Mouse (Mus musculus) yolk sac, embryonic 10.5 days (tissue): ENCODE measurements at regions not wholly inside any gene's neighbourhood (a gene's known extent, or its start where the extent isn't known, plus 50 kb on each side); places are given as distances from the start of the nearest gene placed in this dataset.
"Not testable (repeated sequence)": the region's sequence is repeated elsewhere in the genome, so short reads cannot be mapped to it uniquely, and the experiment has no call there.

Experiments used
- DNase-seq: peaks from one replicate; pipeline ENCODE4 v3.0.0-alpha.2; 2017; ENCODE audit warnings: low spot score

DNA sequence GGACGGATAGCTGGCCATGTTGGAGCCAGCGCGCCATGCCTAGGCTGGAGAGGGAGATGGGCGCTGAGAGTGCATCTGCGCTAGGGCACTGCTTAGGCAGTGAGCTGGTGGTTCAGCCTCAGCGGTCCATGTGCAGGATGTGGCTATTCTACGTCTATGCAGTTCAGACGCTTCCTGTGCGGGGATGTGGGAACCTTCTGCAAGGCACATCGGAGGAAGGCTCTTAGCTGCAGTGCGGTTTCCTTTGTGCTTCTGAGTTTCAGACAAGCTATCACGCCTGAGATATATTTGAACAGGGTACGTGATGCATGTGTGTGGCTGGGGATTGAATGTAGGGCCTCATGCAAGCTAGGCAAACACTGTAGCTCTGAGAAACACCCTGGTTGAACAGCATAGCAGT, 54.4 kb upstream of the Lrpprc start:
- DNase-seq = no peak

DNA sequence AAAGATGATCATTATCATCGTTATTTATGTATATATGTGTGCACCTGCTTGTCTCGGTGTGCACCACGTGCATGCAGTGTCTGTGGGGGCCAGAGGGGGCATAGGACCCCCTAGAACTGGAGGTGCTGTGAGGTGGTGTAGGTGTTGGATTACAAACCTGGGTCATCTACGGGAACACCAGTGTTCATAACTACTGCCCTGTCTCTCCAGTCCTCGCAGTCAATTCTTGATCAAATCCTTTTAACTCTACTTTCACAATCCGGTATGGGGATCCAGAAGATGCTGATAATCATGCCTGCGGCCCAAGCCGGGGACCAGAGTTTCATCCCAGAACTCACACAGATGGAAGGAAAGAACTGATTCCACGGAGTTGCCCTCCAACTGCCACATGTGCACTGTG, 55.6 kb upstream of the Lrpprc start:
- no peak for DNase-seq

DNA sequence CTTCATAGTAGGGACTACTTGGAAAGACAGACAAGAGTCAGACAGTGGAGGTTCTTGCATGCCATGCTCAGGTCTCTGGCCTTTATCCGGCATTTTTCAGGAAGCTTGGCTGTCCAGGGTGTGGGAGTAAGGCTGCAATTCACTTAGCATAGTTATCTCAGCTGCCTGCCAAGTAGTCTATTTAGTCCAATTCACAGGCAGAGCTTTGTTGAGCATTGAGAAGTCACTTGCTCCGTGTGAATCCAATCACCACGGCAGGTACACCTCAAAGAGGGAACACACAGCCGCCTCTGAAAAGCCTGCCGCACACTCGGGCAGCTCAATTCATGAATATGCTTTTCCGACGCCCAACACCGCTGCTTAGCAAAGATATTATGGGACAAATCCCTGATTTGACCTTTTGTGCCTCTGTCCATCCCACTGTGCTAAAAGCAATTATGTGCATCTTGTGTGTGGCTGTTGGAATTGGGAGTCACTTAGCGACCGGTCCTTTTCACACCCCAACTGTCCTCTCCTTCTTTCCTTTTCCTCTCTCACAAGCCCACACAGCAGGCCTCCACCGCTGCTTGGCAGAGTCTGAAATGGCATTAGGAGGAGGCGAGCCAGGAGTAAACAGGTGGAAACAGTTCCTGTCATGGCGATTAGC, 57.9 kb upstream of the Lrpprc start:
- no peak for DNase-seq

DNA sequence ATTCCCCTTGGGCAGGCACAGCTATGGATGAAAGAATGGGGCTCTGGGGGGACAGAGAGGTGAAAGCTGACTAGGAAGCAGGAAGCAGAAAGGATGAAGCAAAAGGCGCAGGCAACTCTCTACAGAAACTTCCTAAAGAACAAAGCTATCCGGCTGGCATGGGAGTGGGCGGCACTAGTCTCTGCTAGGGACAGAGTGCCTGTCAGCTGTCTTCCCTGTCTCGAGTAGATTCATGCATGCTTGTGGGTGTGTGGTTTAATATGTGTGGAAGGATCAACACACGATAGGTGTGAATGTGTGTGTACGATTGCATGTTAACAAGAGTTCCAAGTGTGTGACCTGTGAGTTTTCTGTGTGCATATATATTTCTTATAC, 58.4 kb upstream of the Lrpprc start:
- no peak for DNase-seq

DNA sequence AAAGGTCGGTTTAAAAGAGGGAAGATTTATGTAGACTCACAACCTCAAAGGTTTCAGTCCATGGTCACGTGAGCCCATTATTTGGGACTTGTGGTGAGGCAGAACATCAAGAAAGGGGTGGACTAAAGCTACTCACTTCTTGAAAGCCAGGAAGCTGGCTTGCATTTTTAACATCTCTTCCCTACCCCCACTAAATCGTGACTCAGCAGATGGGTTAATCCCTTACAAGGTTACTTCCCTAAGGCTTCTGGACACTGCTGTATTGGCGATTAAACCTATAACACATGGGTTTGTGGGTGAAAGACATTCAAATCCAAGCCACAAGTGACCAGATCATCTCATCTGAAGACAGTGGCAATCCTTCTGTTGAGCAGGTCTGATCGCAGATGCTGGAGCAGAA, 59.9 kb upstream of the Lrpprc start:
- DNase-seq = no peak

DNA sequence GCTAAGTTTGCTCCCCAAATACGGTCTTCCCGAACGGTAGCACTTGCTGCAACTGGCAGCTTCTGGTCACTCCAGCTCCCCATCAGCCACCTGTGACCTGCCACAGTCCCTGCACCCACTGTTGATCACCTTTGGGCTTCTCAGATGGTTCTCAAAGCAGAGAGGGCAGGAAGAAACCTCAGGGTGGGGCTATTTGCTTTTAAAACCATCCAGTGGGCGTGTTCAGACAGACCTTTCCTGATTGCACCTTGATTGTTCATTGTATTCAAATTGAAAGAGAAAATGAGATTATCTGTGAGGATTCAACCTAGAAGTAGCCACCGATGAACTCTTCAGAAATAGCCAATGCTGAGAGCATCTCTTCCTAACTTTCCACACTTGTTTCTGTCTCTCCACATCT, 60.3 kb upstream of the Lrpprc start:
- DNase-seq = no peak

DNA sequence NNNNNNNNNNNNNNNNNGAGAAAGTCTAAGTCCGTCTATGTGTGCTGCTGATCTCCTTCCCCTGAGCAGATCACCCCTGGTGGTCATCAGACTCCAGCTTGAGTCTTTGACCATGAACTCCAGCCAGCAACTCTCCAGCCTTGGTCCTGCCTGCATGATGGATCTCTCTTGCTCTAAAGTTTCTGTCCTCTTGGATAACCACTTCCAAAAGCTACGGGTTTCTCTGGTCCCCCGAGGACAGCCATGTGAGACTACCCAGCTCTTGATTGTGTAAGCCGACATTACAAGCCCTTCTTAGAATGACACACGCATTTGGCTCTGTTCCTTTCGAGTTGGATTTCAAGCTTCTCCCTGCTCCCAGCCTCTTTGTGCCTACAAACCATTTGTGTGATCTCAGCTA, 66.4 kb upstream of the Lrpprc start:
- DNase-seq = no peak

DNA sequence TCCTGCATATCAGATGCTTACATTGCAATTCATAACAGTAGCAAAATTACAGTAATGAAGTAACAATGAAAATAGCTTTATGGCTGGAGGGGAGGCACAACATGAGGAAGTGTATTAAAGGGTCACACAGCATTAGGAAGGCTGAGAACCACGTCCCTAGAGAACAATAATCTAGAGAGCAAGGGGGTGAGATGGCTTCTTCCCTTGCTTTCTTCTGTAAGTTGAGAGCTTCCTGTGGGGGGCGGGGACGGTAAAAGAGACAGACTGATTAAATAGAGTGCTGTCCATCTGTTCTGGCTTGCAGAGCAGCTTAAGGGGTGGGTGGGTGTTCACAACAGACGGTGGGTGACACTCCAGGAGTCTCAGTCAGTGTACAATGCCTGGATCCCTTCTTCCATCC, 68.2 kb upstream of the Lrpprc start:
- DNase-seq = no peak

DNA sequence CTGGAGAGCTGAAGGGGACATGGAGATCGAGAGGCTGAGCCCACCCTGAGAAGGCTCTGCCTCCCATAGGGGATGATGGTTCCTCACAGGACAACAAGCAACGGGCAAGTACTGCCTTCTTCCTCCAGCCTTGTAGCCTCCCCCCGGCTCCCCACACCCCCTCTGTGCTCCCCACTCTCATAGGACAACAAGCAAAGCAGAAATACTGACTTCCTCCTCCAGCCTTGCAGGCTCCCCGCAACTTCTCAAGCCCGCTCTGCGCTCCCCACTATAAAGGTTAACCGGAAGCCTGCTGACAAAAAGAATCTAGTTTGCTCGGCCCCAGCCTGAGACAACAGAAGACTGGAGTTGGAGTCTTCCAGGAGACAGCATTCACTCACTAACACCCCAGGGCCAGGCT, 69.3 kb upstream of the Lrpprc start:
- no peak for DNase-seq

DNA sequence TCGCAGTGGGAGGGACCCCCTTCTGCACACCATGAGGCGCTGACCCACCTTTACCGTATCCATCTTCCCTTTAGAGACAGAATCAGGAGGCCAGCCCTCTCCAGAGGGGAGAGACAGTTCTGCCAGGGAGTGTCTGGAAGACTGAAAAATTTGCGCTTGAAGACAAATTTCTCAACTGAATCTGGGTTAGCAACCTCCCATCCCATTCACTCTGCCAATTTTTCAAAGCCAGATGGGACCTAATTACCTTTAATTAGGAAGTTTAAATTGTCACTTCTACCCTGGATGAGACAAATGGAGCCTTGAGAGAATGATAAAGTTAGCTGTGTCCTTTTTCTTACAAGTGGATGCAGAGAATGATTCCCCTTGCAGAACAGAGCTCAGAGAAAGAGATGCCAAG, 70.2 kb upstream of the Lrpprc start:
- no peak for DNase-seq

DNA sequence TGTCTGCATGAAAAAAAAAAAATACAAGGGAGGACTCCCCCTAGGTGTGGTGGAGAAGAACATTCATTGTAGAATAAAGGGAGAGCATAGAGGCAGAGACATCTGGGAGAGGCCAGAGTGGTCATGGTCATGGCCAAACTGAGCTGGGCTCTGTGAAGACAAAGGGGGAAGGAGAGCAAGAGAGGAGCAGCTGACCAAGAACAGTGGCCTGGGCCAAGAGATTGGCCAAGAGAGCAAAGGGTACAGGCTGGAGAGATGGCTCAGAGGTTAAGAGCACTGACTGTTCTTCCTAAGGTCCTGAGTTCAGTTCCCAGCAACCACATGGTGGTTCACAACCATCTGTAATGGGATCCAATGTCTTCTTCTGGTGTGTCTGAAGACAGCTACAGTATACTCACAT, 73.6 kb upstream of the Lrpprc start:
- DNase-seq = not testable (repeated sequence)

DNA sequence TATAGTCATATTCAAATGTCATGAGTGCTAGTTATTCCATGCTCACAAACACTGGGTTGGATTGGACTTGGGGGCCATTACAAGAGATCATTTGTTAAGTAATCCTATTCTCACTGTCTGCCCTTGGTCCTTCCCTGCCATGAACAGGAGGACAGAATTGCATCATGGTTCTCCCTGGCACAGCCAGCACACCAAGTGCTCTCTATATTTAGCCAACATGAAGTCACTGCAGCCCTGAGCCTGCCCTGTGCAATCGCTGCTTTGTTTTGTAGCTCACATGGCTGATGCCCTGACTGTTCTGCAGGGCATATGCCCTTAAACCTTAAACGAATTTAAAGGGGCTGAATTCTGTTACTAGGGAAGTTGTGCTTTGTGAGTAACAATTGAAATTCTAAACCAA, 74.6 kb upstream of the Lrpprc start:
- no peak for DNase-seq

DNA sequence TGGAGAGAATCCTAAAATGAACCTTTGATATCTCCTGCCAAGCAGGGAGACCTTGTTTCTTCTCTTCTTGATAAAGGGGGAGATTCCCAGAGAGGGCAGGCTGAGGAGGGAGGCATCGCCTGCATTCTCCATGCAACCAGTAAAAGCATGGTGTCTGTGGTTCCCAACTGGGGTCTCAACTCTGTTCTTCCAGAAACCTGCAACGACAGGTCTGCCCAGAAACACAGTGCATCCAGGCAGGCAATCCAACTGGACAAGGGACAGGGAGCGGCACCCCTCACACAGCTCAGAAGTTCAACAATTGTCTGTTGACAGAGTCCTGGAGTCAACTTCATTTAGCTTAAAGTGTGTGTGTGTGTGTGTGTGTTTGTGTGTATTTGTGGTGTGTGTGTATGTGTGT, 75.0 kb upstream of the Lrpprc start:
- DNase-seq = no peak

DNA sequence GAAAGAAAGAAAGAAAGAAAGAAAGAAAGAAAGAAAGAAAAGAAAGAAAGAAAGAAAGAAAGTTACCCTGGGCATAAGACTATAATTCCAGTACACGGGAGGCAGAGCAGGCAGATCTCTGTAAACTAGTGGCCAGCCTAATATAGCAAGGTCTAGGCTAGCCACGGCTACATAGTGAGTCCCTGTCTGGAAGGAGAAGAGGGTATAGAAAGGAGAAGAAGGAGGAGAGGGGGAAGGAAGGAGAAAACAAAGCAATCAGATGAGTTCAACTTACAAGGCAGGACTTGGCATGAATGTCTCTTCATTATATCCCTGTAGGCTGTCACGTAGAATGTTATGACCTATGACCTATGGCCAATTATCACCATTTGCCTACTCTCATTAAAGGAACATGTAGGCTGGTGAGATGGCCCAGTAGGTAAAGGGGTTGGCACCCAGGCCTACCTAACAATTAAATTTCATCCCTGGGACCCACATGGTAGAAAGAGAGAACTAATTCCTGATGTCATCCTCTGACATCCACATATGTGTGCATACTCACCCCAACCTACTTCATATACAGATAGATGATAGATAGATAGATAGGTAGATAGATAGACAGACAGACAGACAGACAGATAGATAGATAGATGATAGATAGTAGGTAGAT, 78.6 kb upstream of the Lrpprc start:
- no peak for DNase-seq

DNA sequence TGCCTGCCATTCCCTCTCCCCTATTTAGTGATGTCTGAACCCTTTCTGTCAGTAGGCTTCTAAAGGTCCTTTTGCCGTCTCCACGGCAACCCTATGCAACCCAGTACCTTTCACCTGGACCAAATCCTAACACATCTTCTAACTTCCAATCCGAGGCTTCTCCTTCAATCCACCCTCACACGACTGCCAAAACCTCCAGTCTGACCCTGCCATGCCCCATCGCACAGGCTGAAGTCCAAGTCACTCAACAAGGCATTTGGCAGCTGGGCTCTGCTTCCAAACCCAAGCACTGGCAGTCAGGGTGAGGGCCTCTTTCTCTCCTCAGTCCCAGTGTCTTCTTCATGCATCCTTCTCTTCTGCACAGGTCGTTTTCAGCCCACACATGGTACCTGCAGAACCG, 83.0 kb upstream of the Lrpprc start:
- DNase-seq = no peak

DNA sequence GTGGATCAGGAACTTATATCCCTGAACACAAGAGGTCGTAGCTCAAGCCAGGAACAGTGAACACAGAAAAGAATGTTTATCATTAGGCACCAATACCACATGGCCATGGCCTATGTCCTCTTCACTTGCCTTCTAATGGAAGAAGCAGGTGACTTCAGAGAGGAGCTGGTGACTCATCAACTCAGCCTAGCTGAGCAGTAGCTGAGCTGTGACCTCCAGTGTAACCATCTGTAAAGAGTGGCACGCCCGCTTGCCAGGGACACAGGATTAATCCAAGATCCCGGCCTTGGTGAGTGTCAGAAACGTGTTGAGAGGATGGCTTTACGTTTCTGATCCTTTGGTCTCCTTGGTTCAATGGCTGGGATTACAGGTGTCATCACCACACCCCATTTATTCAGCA, 82.0 kb upstream of the Ppm1b start:
- DNase-seq = no peak

DNA sequence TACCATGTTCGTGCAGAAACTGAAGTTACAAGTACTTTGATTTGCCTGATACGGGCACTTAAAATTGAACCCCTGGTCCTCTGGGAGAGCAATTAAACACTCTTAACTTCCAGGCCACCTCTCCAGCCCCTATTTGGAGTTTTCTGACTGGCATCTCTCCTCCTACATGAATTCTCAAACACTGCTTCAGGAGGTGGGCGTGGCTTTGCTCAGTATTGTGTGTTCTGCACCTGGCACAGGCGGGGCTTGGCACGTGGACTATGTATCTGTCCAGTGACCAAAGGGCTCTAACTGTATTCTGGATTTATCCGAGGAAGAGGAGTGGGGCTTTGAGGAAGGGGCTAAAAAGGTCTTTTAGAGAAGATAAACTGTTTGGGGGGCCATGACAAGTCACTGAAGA, 81.5 kb upstream of the Ppm1b start:
- no peak for DNase-seq

DNA sequence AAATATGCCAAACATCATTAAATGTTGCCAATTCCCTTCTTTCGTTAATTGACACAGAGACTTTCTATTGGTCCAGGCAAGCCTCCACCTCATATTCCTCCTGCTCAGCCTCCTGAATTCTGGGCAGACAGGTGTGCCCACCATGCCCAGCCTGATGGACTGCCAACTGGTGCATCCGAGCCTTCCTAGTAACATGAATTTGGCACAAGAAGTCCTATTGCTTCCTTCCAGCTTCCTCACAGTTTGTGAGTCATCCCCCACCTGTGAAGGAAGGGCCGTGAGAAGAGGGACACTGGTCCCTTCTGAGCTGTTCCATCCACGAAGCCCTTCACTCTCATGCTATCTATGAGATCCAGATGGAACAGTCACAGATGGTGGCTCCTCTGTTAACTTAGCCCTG, 80.5 kb upstream of the Ppm1b start:
- no peak for DNase-seq

DNA sequence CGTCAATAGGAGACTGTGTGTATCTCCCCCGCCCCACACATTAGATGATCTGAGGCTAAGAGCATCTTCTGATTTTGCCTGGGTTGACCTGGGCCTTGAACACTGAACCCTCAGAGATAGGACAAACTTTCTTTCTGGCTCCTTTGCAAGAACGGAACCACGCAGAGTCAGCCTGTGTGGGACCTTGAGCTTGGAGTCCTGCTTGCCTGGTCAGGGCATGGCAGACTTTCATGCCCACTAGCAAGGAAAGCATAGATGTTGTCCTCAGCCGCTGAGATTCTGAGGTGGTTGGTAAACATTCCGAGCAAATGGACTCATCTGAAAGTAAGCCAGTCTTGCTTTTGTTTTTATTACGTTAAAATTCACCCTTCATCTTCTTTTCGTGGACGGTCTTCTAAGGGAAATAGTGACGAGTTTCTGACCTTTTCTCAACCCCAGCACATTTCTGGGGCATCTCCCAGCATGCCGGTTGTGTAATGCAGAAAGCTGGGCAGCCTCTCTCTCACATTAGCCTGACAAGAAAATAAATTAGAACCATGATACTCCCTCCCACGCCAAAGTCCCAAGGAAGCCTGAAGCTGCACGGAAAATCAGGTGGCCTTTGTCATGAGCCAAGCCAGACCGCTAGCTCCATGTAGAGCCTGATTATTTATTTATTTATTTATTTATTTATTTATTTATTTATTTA, 79.2 kb upstream of the Ppm1b start:
- DNase-seq = no peak

DNA sequence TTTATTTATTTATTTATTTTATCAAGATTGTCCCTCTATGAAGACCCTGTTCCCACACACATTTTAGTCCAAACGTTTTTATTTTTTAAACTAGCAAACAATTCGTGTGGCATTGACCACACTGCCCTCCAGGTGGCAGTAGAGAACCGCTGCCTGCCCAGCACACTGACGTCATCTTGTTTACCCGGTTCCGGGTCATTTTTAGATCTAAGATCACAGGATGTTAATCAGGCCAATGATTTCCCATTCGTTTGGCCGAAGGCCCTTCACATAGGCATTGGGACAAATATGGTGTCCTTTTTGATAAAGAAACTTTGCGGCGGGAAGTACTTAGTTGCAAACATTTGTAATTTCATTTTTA, 78.7 kb upstream of the Ppm1b start:
- peak; percentile 62 for DNase-seq

DNA sequence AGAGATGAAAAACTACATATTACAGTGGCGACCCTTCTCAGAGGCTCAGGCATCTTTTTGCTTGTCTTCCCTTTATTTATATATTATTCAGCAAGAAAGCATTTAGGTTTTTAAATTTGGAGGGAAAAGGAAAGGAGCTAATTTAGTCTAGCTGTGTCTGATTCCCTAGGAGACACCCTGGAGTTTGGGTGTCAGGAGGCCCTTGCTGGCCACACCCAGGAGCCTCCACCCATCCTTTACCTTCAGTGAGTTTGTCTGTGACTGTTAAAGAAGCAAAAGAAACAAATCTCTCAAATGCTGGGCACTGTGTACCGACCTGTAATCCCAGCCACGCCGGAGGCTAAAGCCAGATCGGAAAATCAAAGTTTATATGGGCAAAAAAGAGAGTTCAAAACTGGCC, 78.2 kb upstream of the Ppm1b start:
- DNase-seq = no peak

DNA sequence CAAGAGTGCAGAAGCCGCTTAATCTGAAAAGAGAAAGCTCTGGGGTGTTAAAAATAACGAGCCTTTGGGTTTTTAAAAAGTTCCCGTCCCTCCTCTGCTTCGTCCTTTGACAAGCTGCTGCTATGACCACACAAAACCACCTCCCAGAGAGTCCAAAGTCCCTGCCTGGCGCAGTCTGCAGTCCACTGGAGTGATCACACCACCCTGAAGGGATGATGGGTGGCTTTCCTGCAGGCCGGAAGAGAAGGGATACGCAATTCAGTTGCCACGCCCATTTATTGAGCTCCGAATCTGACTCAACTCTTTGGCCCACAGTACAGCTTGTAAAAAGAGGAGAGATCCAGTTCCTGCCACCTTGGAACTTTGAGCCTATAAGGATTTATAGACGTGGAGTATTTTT, 77.4 kb upstream of the Ppm1b start:
- DNase-seq = peak; percentile 75

DNA sequence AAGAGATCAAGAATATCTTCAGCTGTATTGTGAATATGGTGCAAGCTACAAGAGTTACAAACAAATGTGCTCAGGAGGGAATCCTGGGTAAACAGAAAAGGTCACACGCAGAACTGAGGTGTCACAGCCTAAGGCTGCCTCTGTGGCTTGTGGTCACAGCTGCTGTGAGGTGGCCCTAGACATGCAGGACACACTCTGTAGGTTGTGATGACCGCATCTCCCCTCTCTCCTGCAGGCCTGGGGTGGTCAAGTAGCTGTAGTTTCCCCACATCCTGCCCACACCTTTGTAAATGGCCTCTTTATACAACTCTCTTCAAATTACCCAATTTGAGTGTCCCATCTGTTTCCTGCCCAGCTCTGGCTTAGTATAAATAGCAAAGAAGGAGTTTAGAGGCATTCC, 75.6 kb upstream of the Ppm1b start:
- DNase-seq = no peak

DNA sequence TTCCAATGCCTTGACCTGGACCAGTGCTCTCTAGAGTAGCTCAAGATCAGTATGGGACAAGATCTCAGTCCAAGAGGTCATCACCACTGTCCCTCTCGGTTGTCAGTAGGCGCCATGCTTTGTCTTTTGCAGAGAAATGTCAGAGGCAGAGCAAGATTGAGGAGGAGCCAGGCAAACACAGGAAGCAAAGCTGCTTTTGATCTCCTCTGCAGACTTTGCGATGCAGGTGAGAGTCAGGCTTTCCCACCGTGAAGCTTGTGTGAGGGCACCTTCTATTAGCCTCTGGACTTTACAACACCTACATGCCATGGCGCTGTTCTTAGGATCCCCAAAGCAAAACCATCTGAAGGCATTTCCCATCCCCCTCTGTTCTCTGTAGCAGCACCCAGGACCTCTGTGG, 68.0 kb upstream of the Ppm1b start:
- DNase-seq = no peak
